8 mouse cellular contexts compared by ENCODE assay signal in genomic region chr11:24739710-24740255, GRCm38 (mm10).
DNase-seq lines count a peak whose midpoint lies in the region; ATAC-seq and TF ChIP-seq lines count a peak whose summit lies in the region.
"Had no signal": no experiment of that assay in that cellular context is flagged by ENCODE, and none has a peak within 500 bp of the region (broad histone marks: within the 10 kb centered on the region; RNA-seq: fewer than 3 reads in every experiment).

No protein-coding gene starts in this region.

- DNase-seq in lung, embryonic 14.5 days = peak; percentile 15
- no peak for DNase-seq in lung, adult 18-20 months
- peak; percentile 33 for DNase-seq in forebrain, embryonic 10.5 days (ENCODE audit: extremely low spot score, low spot score)
- DNase-seq in natural killer cell, adult 2 months (ENCODE audit: low spot score in 2 of 2) = no peak
- no peak for DNase-seq in urinary bladder, adult 18-20 months (ENCODE audit: low spot score in 2 of 2)
- DNase-seq: liver, embryonic 13.5 days had no signal

- no peak overlapping the region for H3K27ac ChIP-seq in lung, embryonic 14.5 days (ENCODE audit: low read depth)
- H3K27ac ChIP-seq in forebrain, embryonic 10.5 days = peak overlapping the region; percentile 79
- no peak overlapping the region for H3K27ac ChIP-seq in limb, embryonic 12.5 days
- H3K27ac ChIP-seq in stomach, embryonic 16.5 days (ENCODE audit: low read length) = no peak overlapping the region
- H3K27ac ChIP-seq: liver, embryonic 13.5 days had no signal

- no peaks in the 10 kb centered on the region for H3K36me3 ChIP-seq in lung, embryonic 14.5 days (ENCODE audit: insufficient read depth)
- no peaks in the 10 kb centered on the region for H3K36me3 ChIP-seq in forebrain, embryonic 10.5 days (replicated peaks)
- H3K36me3 ChIP-seq in limb, embryonic 12.5 days = no peaks in the 10 kb centered on the region
- no peaks in the 10 kb centered on the region for H3K36me3 ChIP-seq in stomach, embryonic 16.5 days (ENCODE audit: control insufficient read depth, insufficient read depth, low read length)
- H3K36me3 ChIP-seq: liver, embryonic 13.5 days had no signal

- H3K27me3 ChIP-seq in lung, embryonic 14.5 days (ENCODE audit: insufficient read depth, low read length) = no peaks in the 10 kb centered on the region
- H3K27me3 ChIP-seq in forebrain, embryonic 10.5 days (ENCODE audit: poor library complexity, severe bottlenecking) = 0 out of 2 replicates have a peak, but pooled peaks cover 3% of the 10 kb centered on the region
- H3K27me3 ChIP-seq in limb, embryonic 12.5 days = no peaks in the 10 kb centered on the region
- H3K27me3 ChIP-seq in stomach, embryonic 16.5 days (ENCODE audit: control insufficient read depth, insufficient read depth, low read length) = no peaks in the 10 kb centered on the region
- H3K27me3 ChIP-seq: liver, embryonic 13.5 days had no signal

- no peak overlapping the region for H3K9ac ChIP-seq in lung, embryonic 14.5 days
- H3K9ac ChIP-seq in limb, embryonic 12.5 days (replicated peaks) = no peak overlapping the region
- H3K9ac ChIP-seq in stomach, embryonic 16.5 days (ENCODE audit: low read length) = peak overlapping the region; percentile 48; the same call in 1 of the 2 replicates
- H3K9ac ChIP-seq: liver, embryonic 13.5 days had no signal

- no peak for TF ChIP-seq CTCF in lung, embryonic 14.5 days (IDR thresholded peaks at IDR 0.05; ENCODE audit: low read depth)

- peak overlapping the region; percentile 53 for H3K4me2 ChIP-seq in lung, embryonic 14.5 days
- peak overlapping the region; percentile 49 for H3K4me2 ChIP-seq in limb, embryonic 12.5 days
- H3K4me2 ChIP-seq in stomach, embryonic 16.5 days (ENCODE audit: low read depth, low read length) = peak overlapping the region; percentile 55
- H3K4me2 ChIP-seq: liver, embryonic 13.5 days had no signal

- peak; percentile 28; the same call in 1 of the 2 replicates for ATAC-seq in lung, embryonic 14.5 days (ENCODE audit: insufficient read depth)
- no peak for ATAC-seq in limb, embryonic 12.5 days (ENCODE audit: insufficient number of reproducible peaks, insufficient read depth, low FRiP score, low TSS enrichment, low read depth)
- ATAC-seq in stomach, embryonic 16.5 days (ENCODE audit: insufficient read depth, low FRiP score) = no peak

- 6% methylated on average over 14 of the region's 14 CpGs for WGBS in lung, embryonic 14.5 days
- 4% methylated on average over 14 of the region's 14 CpGs for WGBS in forebrain, embryonic 10.5 days
- whole genome bisulfite sequencing in limb, embryonic 12.5 days = 9% methylated on average over 14 of the region's 14 CpGs
- 7% methylated on average over 14 of the region's 14 CpGs for WGBS in stomach, embryonic 16.5 days

- H3K4me3 ChIP-seq in lung, embryonic 14.5 days (ENCODE audit: low read depth, low read length) = no peak overlapping the region
- H3K4me3 ChIP-seq in forebrain, embryonic 10.5 days = peak overlapping the region; percentile 43
- H3K4me3 ChIP-seq in limb, embryonic 12.5 days (replicated peaks) = 0 out of 2 replicates have a peak overlapping the region, but pooled peaks have one; percentile 19
- H3K4me3 ChIP-seq in stomach, embryonic 16.5 days (replicated peaks; ENCODE audit: low read length) = peak overlapping the region; percentile 33
- H3K4me3 ChIP-seq: liver, embryonic 13.5 days had no signal

- H3K4me1 ChIP-seq in lung, embryonic 14.5 days (ENCODE audit: insufficient read depth) = no peaks in the 10 kb centered on the region
- H3K4me1 ChIP-seq in forebrain, embryonic 10.5 days = peaks cover 39% of the 10 kb centered on the region
- H3K4me1 ChIP-seq in limb, embryonic 12.5 days (replicated peaks) = 0 out of 2 replicates have a peak, but pooled peaks cover 4% of the 10 kb centered on the region
- peaks cover 7% of the 10 kb centered on the region; the same call in 1 of the 2 replicates for H3K4me1 ChIP-seq in stomach, embryonic 16.5 days (ENCODE audit: control insufficient read depth, insufficient read depth, low read length)
- H3K4me1 ChIP-seq: liver, embryonic 13.5 days had no signal

- H3K9me3 ChIP-seq in lung, embryonic 14.5 days (ENCODE audit: low read depth, low read length) = no peaks in the 10 kb centered on the region
- no peaks in the 10 kb centered on the region for H3K9me3 ChIP-seq in forebrain, embryonic 10.5 days
- no peaks in the 10 kb centered on the region for H3K9me3 ChIP-seq in limb, embryonic 12.5 days
- H3K9me3 ChIP-seq in stomach, embryonic 16.5 days (replicated peaks; ENCODE audit: control insufficient read depth, low read length) = no peaks in the 10 kb centered on the region
- H3K9me3 ChIP-seq: liver, embryonic 13.5 days had no signal

Comparison
In these comparisons a context has a peak if more than half of its experiments do, and no peak if none do; other contexts are left out.
1. DNase-seq: peak in lung, embryonic 14.5 days (single experiment) and forebrain, embryonic 10.5 days (single experiment); none in lung, adult 18-20 months (0 of 2), natural killer cell, adult 2 months (0 of 2) and urinary bladder, adult 18-20 months (0 of 2).
2. Peak in every context shown above with its lines, with median percentiles within 50 percentile points of each other: H3K4me2 ChIP-seq.